Mouse (Mus musculus) neural tube, embryonic 10.5 days (tissue): ENCODE measurements around the gene Gde1.

ENCODE experiments used
- DNase-seq: peaks from one replicate; pipeline ENCODE4 v3.0.0-alpha.2; 2017; ENCODE audit warnings: low spot score; ENCODE audit errors: extremely low spot score

The Gde1 gene

GRCm38 (mm10) chr7:118705101-118705961 is at the start of gene Gde1:
Gene Gde1 (minus strand): TSS chr7:118705778.
- peak; percentile 93 for DNase-seq

- DNase-seq = no peak
Measured at GRCm38 (mm10) chr7:118751625-118752024, 46.0 kb upstream of the Gde1 start.

- DNase-seq = no peak
Measured at GRCm38 (mm10) chr7:118749706-118750105, 44.1 kb upstream of the Gde1 start.

GRCm38 (mm10) chr7:118747891-118748672 is 42.5 kb upstream of the Gde1 start:
- DNase-seq = no peak

- no peak for DNase-seq
Measured at GRCm38 (mm10) chr7:118744766-118745165, 39.2 kb upstream of the Gde1 start.

- DNase-seq = no peak
Measured at GRCm38 (mm10) chr7:118742278-118742677, 36.7 kb upstream of the Gde1 start.

- DNase-seq = peak; percentile 95
Measured at GRCm38 (mm10) chr7:118740532-118741338, 35.2 kb upstream of the Gde1 start.

- DNase-seq = peak; percentile 81
Measured at GRCm38 (mm10) chr7:118739975-118740531, 34.5 kb upstream of the Gde1 start, which contains the start of gene Vps35l. Gene Vps35l (plus strand): TSS chr7:118740226.

- no peak for DNase-seq
Measured at GRCm38 (mm10) chr7:118738730-118739129, 33.2 kb upstream of the Gde1 start.

GRCm38 (mm10) chr7:118733225-118733624 is 27.6 kb upstream of the Gde1 start:
- no peak for DNase-seq

- DNase-seq = no peak
Measured at GRCm38 (mm10) chr7:118731781-118732180, 26.2 kb upstream of the Gde1 start.

GRCm38 (mm10) chr7:118728846-118729587 is 23.4 kb upstream of the Gde1 start:
- DNase-seq = no peak

GRCm38 (mm10) chr7:118725459-118725858 is 19.9 kb upstream of the Gde1 start:
- DNase-seq = no peak

GRCm38 (mm10) chr7:118723927-118724326 is 18.3 kb upstream of the Gde1 start:
- DNase-seq = no peak

GRCm38 (mm10) chr7:118718066-118718465 is 12.5 kb upstream of the Gde1 start:
- DNase-seq = no peak

- DNase-seq = no peak
Measured at GRCm38 (mm10) chr7:118714873-118715272, 9.3 kb upstream of the Gde1 start.

GRCm38 (mm10) chr7:118712228-118713173 is 6.9 kb upstream of the Gde1 start, which contains the start of gene Ccp110:
Gene Ccp110 (plus strand): TSS chr7:118712552.
- DNase-seq = peak; percentile 89

- no peak for DNase-seq
Measured at GRCm38 (mm10) chr7:118710776-118711175, 5.2 kb upstream of the Gde1 start.

- DNase-seq = no peak
Measured at GRCm38 (mm10) chr7:118708002-118708401, 2.4 kb upstream of the Gde1 start.
